Mouse (Mus musculus) testis, adult 2 months (tissue): Measurements from ENCODE around the gene Gm1527.

Experiments
- CTCF ChIP-seq: fragments of 200-500 bp; IDR thresholded peaks from 2 replicates; pipeline ENCODE4 v1.5.1; 2012; ENCODE audit warnings: low read depth, mild to moderate bottlenecking, inconsistent platforms, low read length, moderate library complexity; ENCODE audit not compliant: control insufficient read depth, insufficient read depth, insufficient replicate concordance
- POLR2A ChIP-seq: fragments of 200-500 bp; IDR thresholded peaks from 2 replicates; pipeline ENCODE4 v1.6.1; 2012; ENCODE audit warnings: low read depth, mild to moderate bottlenecking, inconsistent platforms, low read length, moderate library complexity; ENCODE audit not compliant: control insufficient read depth

- TF ChIP-seq CTCF (no peak), POLR2A (no peak)
These were observed 73.5 kb downstream of the Gm1527 start for GRCm38 (mm10) chr3:28965931-28966330.
